Mouse (Mus musculus) limb, embryonic 14.5 days (tissue): ENCODE results near the gene Rasal2. TPM values are rescaled to one million over a fixed set of nuclear protein-coding genes. Genes with fewer than 3 reads are reported as not detected.
"Not testable (repeated sequence)": the region's sequence is repeated elsewhere in the genome, so short reads cannot be mapped to it uniquely, and the experiment has no call there.

ENCODE experiments used
- ATAC-seq: fragments of 200-750 bp; cut with Nextera tagmentation; 2 replicates; pipeline ENCODE4 v1.8.0; 2017; ENCODE audit warnings: low read depth, moderate number of reproducible peaks, moderate TSS enrichment; ENCODE audit not compliant: low FRiP score
- DNase-seq: peaks from one replicate; pipeline ENCODE4 v3.0.0-alpha.2; 2015; ENCODE audit warnings: low spot score
- H3K27ac ChIP-seq: fragments of 300-500 bp; sonication (generic); replicated peaks from 2 replicates; pipeline ENCODE4 v1.5.1; 2014; ENCODE audit warnings: low read depth, mild to moderate bottlenecking, low read length, moderate library complexity, mixed read lengths
- H3K27me3 ChIP-seq: fragments of 300-500 bp; sonication (generic); 2 replicates; pipeline ENCODE4 v1.6.1; 2014; ENCODE audit warnings: low read length, mixed read lengths; ENCODE audit not compliant: control insufficient read depth, insufficient read depth
- H3K36me3 ChIP-seq: fragments of 300-500 bp; sonication (generic); 2 replicates; pipeline ENCODE4 v1.6.1; 2014; ENCODE audit warnings: mild to moderate bottlenecking, low read length, moderate library complexity, mixed read lengths; ENCODE audit not compliant: control insufficient read depth, insufficient read depth
- H3K4me1 ChIP-seq: fragments of 300-500 bp; sonication (generic); 2 replicates; pipeline ENCODE4 v1.6.1; 2014; ENCODE audit warnings: antibody characterized with exemption, low read length, mixed read lengths; ENCODE audit not compliant: control insufficient read depth, insufficient read depth
- H3K4me2 ChIP-seq: fragments of 300-500 bp; sonication (generic); replicated peaks from 2 replicates; pipeline ENCODE4 v1.6.1; 2014; ENCODE audit warnings: low read depth, mild to moderate bottlenecking, low read length, moderate library complexity; ENCODE audit not compliant: severe bottlenecking
- H3K4me3 ChIP-seq: fragments of 300-500 bp; sonication (generic); replicated peaks from 2 replicates; pipeline ENCODE4 v1.5.1; 2014; ENCODE audit warnings: low read length
- H3K9ac ChIP-seq: fragments of 300-500 bp; sonication (generic); 2 replicates; pipeline ENCODE4 v1.6.1; 2014; ENCODE audit warnings: mild to moderate bottlenecking, low read depth, low read length, moderate library complexity; ENCODE audit not compliant: severe bottlenecking
- H3K9me3 ChIP-seq: fragments of 300-500 bp; sonication (generic); 2 replicates; pipeline ENCODE4 v1.6.1; 2016; ENCODE audit warnings: low read length; ENCODE audit not compliant: control insufficient read depth
- POLR2A ChIP-seq: fragments of 200-500 bp; IDR thresholded peaks from 2 replicates; pipeline ENCODE4 v1.8.0; 2012; ENCODE audit warnings: inconsistent platforms, mild to moderate bottlenecking, moderate library complexity, borderline replicate concordance; ENCODE audit not compliant: insufficient read depth, insufficient read length; ENCODE audit errors: extremely low read depth
- WGBS: fragments of 180-500 bp; shearing (Covaris S2); extraction: QIAGEN DNeasy Blood & Tissue Kit; methylation state at CpG from one replicate; pipeline ENCODE4 v1.1.7; 2014; 5-methylcytosine and 5-hydroxymethylcytosine counted together
- polyA plus RNA-seq, 2 experiments: library from polyadenylated mRNA; depleted of rRNA in 1 of 2; stranded (reverse) in 1 of 2; unstranded in 1 of 2; fragments of >200 nt; fragmentation: Nextera tagmentation in 1 of 2; extraction: Ambion mirVana in 1 of 2; gene quantifications; 2 replicates each; pipeline versions ENCODE4 v1.2.1 to v1.2.3; 2012 to 2014

The Rasal2 gene
- polyA plus RNA-seq, 2 experiments: 5.4 to 10.2 TPM

- Histone ChIP-seq H3K36me3 (no peaks in the 10 kb centered on the region), H3K4me2 (no peak overlapping the region), H3K27me3 (no peaks in the 10 kb centered on the region), H3K9me3 (no peaks in the 10 kb centered on the region), H3K9ac (no peak overlapping the region), H3K4me3 (no peak overlapping the region), H3K4me1 (no peaks in the 10 kb centered on the region), H3K27ac (no peak overlapping the region)
- 59% methylated on average over 7 of the region's 7 CpGs for WGBS
- ATAC-seq (no peak), DNase-seq (no peak)
- no peak for TF ChIP-seq POLR2A
Observed at GRCm38 (mm10) chr1:157243576-157244452, 168.6 kb downstream of the Rasal2 start.

GRCm38 (mm10) chr1:157239687-157240086 lies 172.7 kb downstream of the Rasal2 start:
- DNase-seq (no peak), ATAC-seq (no peak)
- no peak for TF ChIP-seq POLR2A
- H3K27ac ChIP-seq: no peak overlapping the region
- no peak overlapping the region for H3K4me3 ChIP-seq
- H3K36me3 ChIP-seq: no peaks in the 10 kb centered on the region
- WGBS: 92% methylated on average over 1 of the region's 1 CpGs
- no peaks in the 10 kb centered on the region for H3K9me3 ChIP-seq
- H3K27me3 ChIP-seq: no peaks in the 10 kb centered on the region
- no peak overlapping the region for H3K4me2 ChIP-seq
- no peak overlapping the region for H3K9ac ChIP-seq
- H3K4me1 ChIP-seq: no peaks in the 10 kb centered on the region

GRCm38 (mm10) chr1:157236650-157237344 lies 175.6 kb downstream of the Rasal2 start:
- H3K9ac ChIP-seq, H3K4me1 ChIP-seq, H3K4me3 ChIP-seq, H3K9me3 ChIP-seq, H3K27ac ChIP-seq, H3K4me2 ChIP-seq, ATAC-seq, DNase-seq, H3K27me3 ChIP-seq, H3K36me3 ChIP-seq: not testable (repeated sequence)
- 93% methylated on average over 4 of the region's 4 CpGs for WGBS

GRCm38 (mm10) chr1:157233451-157233850 lies 178.9 kb downstream of the Rasal2 start:
- TF ChIP-seq POLR2A: no peak
- no peak for DNase-seq
- Histone ChIP-seq H3K4me1 (no peaks in the 10 kb centered on the region), H3K27ac (no peak overlapping the region), H3K27me3 (no peaks in the 10 kb centered on the region), H3K36me3 (no peaks in the 10 kb centered on the region), H3K9me3 (no peaks in the 10 kb centered on the region), H3K4me2 (no peak overlapping the region), H3K4me3 (no peak overlapping the region), H3K9ac (no peak overlapping the region)
- WGBS: 79% methylated on average over 2 of the region's 2 CpGs
- no peak for ATAC-seq

- H3K27me3 ChIP-seq: no peaks in the 10 kb centered on the region
- no peaks in the 10 kb centered on the region for H3K36me3 ChIP-seq
- H3K9me3 ChIP-seq: no peaks in the 10 kb centered on the region
- no peak for ATAC-seq
- no peak overlapping the region for H3K4me3 ChIP-seq
- no peak for DNase-seq
- H3K27ac ChIP-seq: no peak overlapping the region
- H3K4me1 ChIP-seq: no peaks in the 10 kb centered on the region
- WGBS: 74% methylated on average over 4 of the region's 4 CpGs
- TF ChIP-seq POLR2A: no peak
- H3K4me2 ChIP-seq: no peak overlapping the region
- H3K9ac ChIP-seq: no peak overlapping the region
Observed at GRCm38 (mm10) chr1:157232372-157232771, 180.0 kb downstream of the Rasal2 start.
